Mouse (Mus musculus) C2C12 (cell line): ENCODE measurements around the gene Tdrd5.

ENCODE experiments used
- CEBPB ChIP-seq: IDR thresholded peaks from one replicate; pipeline ENCODE4 v1.6.1; 2011; ENCODE audit warnings: low read depth, mild to moderate bottlenecking, control low read depth, moderate library complexity
- CTCF ChIP-seq: IDR thresholded peaks from one replicate; pipeline ENCODE4 v1.5.1; 2011; ENCODE audit not compliant: control insufficient read depth, insufficient read depth, insufficient read length
- MAX ChIP-seq: IDR thresholded peaks from one replicate; pipeline ENCODE4 v1.6.1; 2011; ENCODE audit warnings: mild to moderate bottlenecking, control low read depth
- MYOD1 ChIP-seq: IDR thresholded peaks from one replicate; pipeline ENCODE4 v1.6.1; 2011; ENCODE audit warnings: low read depth; ENCODE audit not compliant: control insufficient read depth, insufficient read length
- MYOG ChIP-seq: IDR thresholded peaks from one replicate; pipeline ENCODE4 v1.6.1; 2011; ENCODE audit not compliant: control insufficient read depth, insufficient read length; ENCODE audit errors: extremely low read depth
- USF1 ChIP-seq: IDR thresholded peaks from one replicate; pipeline ENCODE4 v1.6.1; 2011; ENCODE audit warnings: low read depth, mild to moderate bottlenecking, control low read depth, moderate library complexity

DNA sequence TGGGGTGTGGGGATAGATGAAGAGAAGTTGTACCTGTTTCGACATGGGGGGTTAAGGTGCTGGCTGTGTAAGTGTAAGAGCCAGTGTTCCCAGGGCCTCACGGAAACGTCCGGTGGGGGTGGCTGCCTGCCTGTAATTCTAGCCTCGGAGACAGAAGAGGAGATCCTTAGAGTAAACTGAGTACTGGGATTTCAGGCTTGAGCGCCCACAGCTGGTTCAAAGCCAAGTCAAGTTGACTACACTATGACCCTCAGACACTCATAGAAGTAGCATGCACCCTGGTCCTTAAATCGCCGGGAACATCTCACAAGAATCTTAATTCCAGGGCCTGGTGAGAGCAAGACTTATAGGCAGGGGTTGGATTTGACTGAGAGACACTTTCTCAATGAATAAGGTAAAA lies 88.8 kb downstream of the Tdrd5 start:
- TF ChIP-seq MAX (no peak), CTCF (no peak), CEBPB (no peak), MYOG (no peak), MYOD1 (no peak), USF1 (no peak)
